Mouse (Mus musculus) hindbrain, embryonic 15.5 days (tissue): ENCODE measurements around the gene Eva1a. TPM values are rescaled to one million over a fixed set of nuclear protein-coding genes. Genes with fewer than 3 reads are reported as not detected.

Experiments used
- ATAC-seq: fragments of 200-750 bp; cut with Nextera tagmentation; 2 replicates; pipeline ENCODE4 v1.8.0; 2017; ENCODE audit warnings: low read depth, moderate number of reproducible peaks, moderate TSS enrichment; ENCODE audit not compliant: low FRiP score
- H3K27ac ChIP-seq: fragments of 300-500 bp; sonication (generic); replicated peaks from 2 replicates; pipeline ENCODE4 v1.5.1; 2015; ENCODE audit warnings: mild to moderate bottlenecking, inconsistent platforms
- H3K27me3 ChIP-seq: fragments of 300-500 bp; sonication (generic); 2 replicates; pipeline ENCODE4 v1.6.1; 2015; ENCODE audit warnings: control low read depth, inconsistent platforms
- H3K36me3 ChIP-seq: fragments of 300-500 bp; sonication (generic); 2 replicates; pipeline ENCODE4 v1.6.1; 2015; ENCODE audit warnings: control low read depth, inconsistent platforms
- H3K4me1 ChIP-seq: fragments of 300-500 bp; sonication (generic); replicated peaks from 2 replicates; pipeline ENCODE4 v1.6.1; 2015; ENCODE audit warnings: control low read depth, inconsistent platforms
- H3K4me2 ChIP-seq: fragments of 300-500 bp; sonication (generic); 2 replicates; pipeline ENCODE4 v1.6.1; 2015; ENCODE audit warnings: moderate library complexity, mild to moderate bottlenecking, inconsistent platforms
- H3K4me3 ChIP-seq: fragments of 300-500 bp; sonication (generic); 2 replicates; pipeline ENCODE4 v1.5.1; 2015; ENCODE audit warnings: mild to moderate bottlenecking, inconsistent platforms
- H3K9ac ChIP-seq: fragments of 300-500 bp; sonication (generic); 2 replicates; pipeline ENCODE4 v1.6.1; 2015; ENCODE audit warnings: inconsistent platforms
- H3K9me3 ChIP-seq: fragments of 300-500 bp; sonication (generic); 2 replicates; pipeline ENCODE4 v1.6.1; 2016; ENCODE audit warnings: control low read depth, inconsistent platforms
- WGBS: fragments of 180-500 bp; shearing (Covaris S2); methylation state at CpG from one replicate; pipeline ENCODE4 v1.1.7; 2015; 5-methylcytosine and 5-hydroxymethylcytosine counted together
- polyA plus RNA-seq: library from polyadenylated mRNA; unstranded; fragments of >200 nt; fragmentation: Nextera tagmentation; extraction: Ambion mirVana; gene quantifications from 2 replicates; pipeline ENCODE4 v1.2.1, GENCODE M21; 2015

The Eva1a gene
- polyA plus RNA-seq, 1 experiment from 2014 or later, result 0.49 TPM

GRCm38 (mm10) chr6:82135959-82136712 lies 95.3 kb downstream of the Eva1a start:
- Histone ChIP-seq H3K9me3 (no peaks in the 10 kb centered on the region), H3K4me1 (no peaks in the 10 kb centered on the region), H3K9ac (no peak overlapping the region), H3K4me3 (no peak overlapping the region), H3K36me3 (no peaks in the 10 kb centered on the region), H3K4me2 (no peak overlapping the region), H3K27me3 (no peaks in the 10 kb centered on the region), H3K27ac (no peak overlapping the region)
- 46% methylated on average over 13 of the region's 13 CpGs for WGBS
- ATAC-seq, result no peak

Other genes starting within 250 kb of the Eva1a start
- 6.0 and 6.7 TPM in 2 replicates for gene Gcfc2, start 117.4 kb upstream of the Eva1a start, polyA plus RNA-seq
- 42.8 and 43.4 TPM in 2 replicates for gene Mrpl19, start 75.1 kb upstream of the Eva1a start, polyA plus RNA-seq